Mouse (Mus musculus): ENCODE data around the gene Fnbp1. TPM values are rescaled to one million over a fixed set of nuclear protein-coding genes. Genes with fewer than 3 reads are reported as not detected.

Gene Fnbp1
- polyA plus RNA-seq, 1 experiment from 2014 or later, result 15.7 TPM

DNA sequence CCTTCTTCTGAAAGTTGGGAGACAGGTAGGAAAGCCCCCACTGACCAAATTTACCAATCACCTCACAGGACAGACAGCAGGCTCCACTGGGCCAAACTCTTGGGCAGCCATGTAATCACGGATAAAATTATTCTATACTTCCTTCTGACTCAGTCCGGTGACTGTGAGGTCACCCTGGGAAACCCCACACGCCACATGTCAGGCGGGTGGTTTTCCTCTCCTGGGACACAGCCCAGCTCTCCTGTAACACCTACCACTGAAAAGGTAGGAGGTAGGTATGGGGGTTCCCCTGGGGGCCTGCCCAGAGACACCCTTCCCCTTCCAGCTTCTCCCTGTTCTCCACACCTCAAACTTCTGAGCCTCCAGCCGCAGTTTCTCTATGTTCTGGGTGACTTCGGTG lies 105.0 kb downstream of the Fnbp1 start:
- Histone ChIP-seq H3K9me3 (ENCODE audit: control insufficient read depth, low read length) (no peaks in the 10 kb centered on the region), H3K27me3 (ENCODE audit: control insufficient read depth, insufficient read depth, low read length) (no peaks in the 10 kb centered on the region), H3K4me3 (ENCODE audit: low read depth, low read length) (no peak overlapping the region), H3K27ac (replicated peaks) (no peak overlapping the region), H3K9ac (ENCODE audit: low read length) (no peak overlapping the region), H3K36me3 (ENCODE audit: control insufficient read depth, insufficient read depth, low read length) (peaks cover 28% of the 10 kb centered on the region), H3K4me2 (replicated peaks; ENCODE audit: low read depth) (no peak overlapping the region), H3K4me1 (replicated peaks; ENCODE audit: control insufficient read depth, insufficient read depth) (no peaks in the 10 kb centered on the region)
- 91% methylated on average over 6 of the region's 6 CpGs for WGBS
- TF ChIP-seq CTCF (IDR thresholded peaks at IDR 0.05; ENCODE audit: low read depth), result no peak
- TF ChIP-seq EP300 (optimal IDR thresholded peaks at IDR 0.05), result no peak
- DNase-seq (ENCODE audit: low spot score) (no peak), ATAC-seq (ENCODE audit: low FRiP score, low TSS enrichment) (no peak)

- Histone ChIP-seq H3K9ac (ENCODE audit: low read length) (no peak overlapping the region), H3K4me3 (ENCODE audit: low read depth, low read length) (no peak overlapping the region), H3K4me2 (replicated peaks; ENCODE audit: low read depth) (no peak overlapping the region), H3K27me3 (ENCODE audit: control insufficient read depth, insufficient read depth, low read length) (no peaks in the 10 kb centered on the region), H3K9me3 (ENCODE audit: control insufficient read depth, low read length) (no peaks in the 10 kb centered on the region), H3K4me1 (replicated peaks; ENCODE audit: control insufficient read depth, insufficient read depth) (no peaks in the 10 kb centered on the region), H3K27ac (replicated peaks) (no peak overlapping the region), H3K36me3 (ENCODE audit: control insufficient read depth, insufficient read depth, low read length) (peaks cover 30% of the 10 kb centered on the region)
- no peak for TF ChIP-seq EP300 (optimal IDR thresholded peaks at IDR 0.05)
- no peak for TF ChIP-seq CTCF (IDR thresholded peaks at IDR 0.05; ENCODE audit: low read depth)
- DNase-seq (ENCODE audit: low spot score) (no peak), ATAC-seq (ENCODE audit: low FRiP score, low TSS enrichment) (no peak)
- WGBS, result 89% methylated on average over 7 of the region's 7 CpGs
These were observed 109.8 kb downstream of the Fnbp1 start for GRCm38 (mm10) chr2:31031972-31032371.

GRCm38 (mm10) chr2:31026642-31027041 lies 115.2 kb downstream of the Fnbp1 start:
- Histone ChIP-seq H3K4me1 (replicated peaks; ENCODE audit: control insufficient read depth, insufficient read depth) (no peaks in the 10 kb centered on the region), H3K36me3 (ENCODE audit: control insufficient read depth, insufficient read depth, low read length) (peaks cover 9% of the 10 kb centered on the region; the same call in 1 of the 2 replicates), H3K4me3 (ENCODE audit: low read depth, low read length) (no peak overlapping the region), H3K27me3 (ENCODE audit: control insufficient read depth, insufficient read depth, low read length) (no peaks in the 10 kb centered on the region), H3K9me3 (ENCODE audit: control insufficient read depth, low read length) (no peaks in the 10 kb centered on the region), H3K4me2 (replicated peaks; ENCODE audit: low read depth) (no peak overlapping the region), H3K27ac (replicated peaks) (peak overlapping the region; percentile 58), H3K9ac (ENCODE audit: low read length) (no peak overlapping the region)
- TF ChIP-seq EP300 (optimal IDR thresholded peaks at IDR 0.05) (no peak), CTCF (IDR thresholded peaks at IDR 0.05; ENCODE audit: low read depth) (no peak)
- no peak for DNase-seq (ENCODE audit: low spot score)
- 46% methylated on average over 8 of the region's 8 CpGs for WGBS
- no peak for ATAC-seq (ENCODE audit: low FRiP score, low TSS enrichment)

- 0 out of 2 replicates have a peak overlapping the region, but pooled peaks have one; percentile 35 for H3K27ac ChIP-seq (replicated peaks)
- H3K4me1 ChIP-seq (replicated peaks; ENCODE audit: control insufficient read depth, insufficient read depth), result no peaks in the 10 kb centered on the region
- WGBS, result 65% methylated on average over 3 of the region's 3 CpGs
- H3K9ac ChIP-seq (ENCODE audit: low read length), result no peak overlapping the region
- DNase-seq (ENCODE audit: low spot score) (no peak), ATAC-seq (ENCODE audit: low FRiP score, low TSS enrichment) (no peak)
- no peaks in the 10 kb centered on the region for H3K27me3 ChIP-seq (ENCODE audit: control insufficient read depth, insufficient read depth, low read length)
- peaks cover 6% of the 10 kb centered on the region; the same call in 1 of the 2 replicates for H3K36me3 ChIP-seq (ENCODE audit: control insufficient read depth, insufficient read depth, low read length)
- no peak overlapping the region for H3K4me3 ChIP-seq (ENCODE audit: low read depth, low read length)
- H3K9me3 ChIP-seq (ENCODE audit: control insufficient read depth, low read length), result no peaks in the 10 kb centered on the region
- TF ChIP-seq CTCF (IDR thresholded peaks at IDR 0.05; ENCODE audit: low read depth) (no peak), EP300 (optimal IDR thresholded peaks at IDR 0.05) (no peak)
- no peak overlapping the region for H3K4me2 ChIP-seq (replicated peaks; ENCODE audit: low read depth)
These were observed 116.3 kb downstream of the Fnbp1 start for GRCm38 (mm10) chr2:31025458-31025857.

GRCm38 (mm10) chr2:31024618-31025370 lies 117.0 kb downstream of the Fnbp1 start:
- Histone ChIP-seq H3K27ac (replicated peaks) (no peak overlapping the region), H3K4me1 (replicated peaks; ENCODE audit: control insufficient read depth, insufficient read depth) (no peaks in the 10 kb centered on the region), H3K27me3 (ENCODE audit: control insufficient read depth, insufficient read depth, low read length) (no peaks in the 10 kb centered on the region), H3K4me3 (ENCODE audit: low read depth, low read length) (no peak overlapping the region), H3K9me3 (ENCODE audit: control insufficient read depth, low read length) (no peaks in the 10 kb centered on the region), H3K36me3 (ENCODE audit: control insufficient read depth, insufficient read depth, low read length) (peaks cover 8% of the 10 kb centered on the region; the same call in 1 of the 2 replicates), H3K9ac (ENCODE audit: low read length) (no peak overlapping the region), H3K4me2 (replicated peaks; ENCODE audit: low read depth) (no peak overlapping the region)
- DNase-seq (ENCODE audit: low spot score) (peak; percentile 53), ATAC-seq (ENCODE audit: low FRiP score, low TSS enrichment) (peak; percentile 44; the same call in 1 of the 2 replicates)
- TF ChIP-seq CTCF (IDR thresholded peaks at IDR 0.05; ENCODE audit: low read depth), result peak; percentile 96
- TF ChIP-seq EP300 (optimal IDR thresholded peaks at IDR 0.05), result no peak
- WGBS, result 25% methylated on average over 5 of the region's 5 CpGs

GRCm38 (mm10) chr2:31023940-31024339 lies 117.9 kb downstream of the Fnbp1 start:
- no peak overlapping the region for H3K4me2 ChIP-seq (replicated peaks; ENCODE audit: low read depth)
- TF ChIP-seq EP300 (optimal IDR thresholded peaks at IDR 0.05) (no peak), CTCF (IDR thresholded peaks at IDR 0.05; ENCODE audit: low read depth) (no peak)
- H3K9me3 ChIP-seq (ENCODE audit: control insufficient read depth, low read length), result no peaks in the 10 kb centered on the region
- H3K27me3 ChIP-seq (ENCODE audit: control insufficient read depth, insufficient read depth, low read length), result no peaks in the 10 kb centered on the region
- 81% methylated on average over 5 of the region's 5 CpGs for WGBS
- no peak overlapping the region for H3K27ac ChIP-seq (replicated peaks)
- no peak overlapping the region for H3K4me3 ChIP-seq (ENCODE audit: low read depth, low read length)
- no peak for ATAC-seq (ENCODE audit: low FRiP score, low TSS enrichment)
- peaks cover 5% of the 10 kb centered on the region; the same call in 1 of the 2 replicates for H3K36me3 ChIP-seq (ENCODE audit: control insufficient read depth, insufficient read depth, low read length)
- H3K9ac ChIP-seq (ENCODE audit: low read length), result no peak overlapping the region
- DNase-seq (ENCODE audit: low spot score), result no peak
- no peaks in the 10 kb centered on the region for H3K4me1 ChIP-seq (replicated peaks; ENCODE audit: control insufficient read depth, insufficient read depth)
